Mouse (Mus musculus) midbrain, embryonic 15.5 days (tissue): ENCODE results near the gene Ccin. TPM values are rescaled to one million over a fixed set of nuclear protein-coding genes. Genes with fewer than 3 reads are reported as not detected.

ENCODE experiments used
- ATAC-seq: fragments of 200-750 bp; cut with Nextera tagmentation; replicated peaks from 2 replicates; pipeline ENCODE4 v1.8.0; 2017; ENCODE audit warnings: moderate TSS enrichment
- H3K27ac ChIP-seq: fragments of 300-500 bp; sonication (generic); 2 replicates; pipeline ENCODE4 v1.5.1; 2015; ENCODE audit warnings: mild to moderate bottlenecking, inconsistent platforms
- H3K27me3 ChIP-seq: fragments of 300-500 bp; sonication (generic); replicated peaks from 2 replicates; pipeline ENCODE4 v1.6.1; 2015; ENCODE audit warnings: inconsistent platforms
- H3K36me3 ChIP-seq: fragments of 300-500 bp; sonication (generic); replicated peaks from 2 replicates; pipeline ENCODE4 v1.6.1; 2015; ENCODE audit warnings: inconsistent platforms
- H3K4me1 ChIP-seq: fragments of 300-500 bp; sonication (generic); 2 replicates; pipeline ENCODE4 v1.6.1; 2015; ENCODE audit warnings: inconsistent platforms
- H3K4me2 ChIP-seq: fragments of 300-500 bp; sonication (generic); 2 replicates; pipeline ENCODE4 v1.6.1; 2015; ENCODE audit warnings: inconsistent platforms, mild to moderate bottlenecking, moderate library complexity
- H3K4me3 ChIP-seq: fragments of 300-500 bp; sonication (generic); 2 replicates; pipeline ENCODE4 v1.5.1; 2015; ENCODE audit warnings: mild to moderate bottlenecking, inconsistent platforms
- H3K9ac ChIP-seq: fragments of 300-500 bp; sonication (generic); 2 replicates; pipeline ENCODE4 v1.6.1; 2015; ENCODE audit warnings: mild to moderate bottlenecking, inconsistent platforms
- H3K9me3 ChIP-seq: fragments of 300-500 bp; sonication (generic); 2 replicates; pipeline ENCODE4 v1.6.1; 2016; ENCODE audit warnings: inconsistent platforms
- WGBS: fragments of 180-500 bp; shearing (Covaris S2); methylation state at CpG from one replicate; pipeline ENCODE4 v1.1.7; 2015; ENCODE audit warnings: mixed read lengths; 5-methylcytosine and 5-hydroxymethylcytosine counted together
- polyA plus RNA-seq: library from polyadenylated mRNA; unstranded; fragments of >200 nt; fragmentation: Nextera tagmentation; extraction: Ambion mirVana; gene quantifications from 2 replicates; pipeline ENCODE4 v1.2.1, GENCODE M21; 2015

The Ccin gene
- polyA plus RNA-seq: not detected in 2 replicates

DNA sequence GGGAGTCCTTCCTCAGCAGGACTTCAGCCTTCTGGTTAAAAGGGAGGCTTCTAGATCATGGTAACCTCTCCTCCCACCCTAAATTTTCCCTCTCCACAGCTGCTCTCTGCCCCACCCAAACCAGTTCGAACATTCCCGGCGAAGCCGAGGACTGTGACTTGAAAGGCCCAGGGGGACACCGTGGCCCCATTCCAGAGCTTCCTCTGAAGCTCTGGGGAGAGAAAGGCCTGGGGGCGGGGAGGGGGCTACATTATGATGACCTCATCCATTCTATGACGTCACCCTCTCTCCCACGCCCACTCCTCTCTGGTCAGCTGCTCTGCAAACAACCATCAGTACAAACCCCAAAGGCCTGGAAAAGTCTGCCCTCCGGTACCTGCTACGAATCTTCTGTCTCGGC is at the start of gene Ccin:
Gene Ccin (plus strand): TSS at position 303 of the 400 bp plus-strand sequence.
- ATAC-seq: no peak
- Histone ChIP-seq H3K4me3 (peak within 1 kb of the TSS; percentile 37), H3K9ac (peak within 1 kb of the TSS; percentile 46; the same call in 1 of the 2 replicates), H3K4me1 (peaks cover 13% of the 10 kb centered on the region), H3K4me2 (peak within 1 kb of the TSS; percentile 74), H3K36me3 (no peaks in the 10 kb centered on the region), H3K27ac (no peak within 1 kb of the TSS), H3K27me3 (0 out of 2 replicates have a peak, but pooled peaks cover 7% of the 10 kb centered on the region), H3K9me3 (no peaks in the 10 kb centered on the region)
- WGBS: 86% methylated on average over 11 of the region's 11 CpGs

DNA sequence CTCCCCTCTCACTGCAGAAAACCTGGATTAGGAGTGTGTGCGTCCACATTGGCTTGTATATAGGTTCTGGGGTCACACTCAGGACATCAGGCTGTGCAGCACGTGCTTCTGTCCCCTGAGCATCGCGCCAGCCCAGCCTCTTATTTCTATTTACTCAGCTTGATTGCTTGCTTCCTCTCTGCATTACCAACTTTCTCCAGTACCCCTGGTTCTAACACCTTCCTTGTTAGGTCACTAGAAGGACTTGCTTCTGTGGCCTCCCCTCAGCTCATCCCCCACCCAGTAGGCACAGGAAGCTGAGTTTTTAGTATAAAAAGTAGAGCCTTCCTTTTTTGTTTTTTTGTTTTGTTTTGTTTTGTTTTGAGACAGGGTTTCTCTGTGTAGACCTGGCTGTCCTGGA is 47.1 kb upstream of the Ccin start:
- no peaks in the 10 kb centered on the region for H3K9me3 ChIP-seq
- no peak overlapping the region for H3K9ac ChIP-seq
- no peak overlapping the region for H3K4me2 ChIP-seq
- H3K4me1 ChIP-seq: no peaks in the 10 kb centered on the region
- H3K27me3 ChIP-seq: no peaks in the 10 kb centered on the region
- no peak overlapping the region for H3K4me3 ChIP-seq
- WGBS: 82% methylated on average over 4 of the region's 4 CpGs
- H3K27ac ChIP-seq: no peak overlapping the region
- H3K36me3 ChIP-seq: peaks cover 24% of the 10 kb centered on the region
- no peak for ATAC-seq

DNA sequence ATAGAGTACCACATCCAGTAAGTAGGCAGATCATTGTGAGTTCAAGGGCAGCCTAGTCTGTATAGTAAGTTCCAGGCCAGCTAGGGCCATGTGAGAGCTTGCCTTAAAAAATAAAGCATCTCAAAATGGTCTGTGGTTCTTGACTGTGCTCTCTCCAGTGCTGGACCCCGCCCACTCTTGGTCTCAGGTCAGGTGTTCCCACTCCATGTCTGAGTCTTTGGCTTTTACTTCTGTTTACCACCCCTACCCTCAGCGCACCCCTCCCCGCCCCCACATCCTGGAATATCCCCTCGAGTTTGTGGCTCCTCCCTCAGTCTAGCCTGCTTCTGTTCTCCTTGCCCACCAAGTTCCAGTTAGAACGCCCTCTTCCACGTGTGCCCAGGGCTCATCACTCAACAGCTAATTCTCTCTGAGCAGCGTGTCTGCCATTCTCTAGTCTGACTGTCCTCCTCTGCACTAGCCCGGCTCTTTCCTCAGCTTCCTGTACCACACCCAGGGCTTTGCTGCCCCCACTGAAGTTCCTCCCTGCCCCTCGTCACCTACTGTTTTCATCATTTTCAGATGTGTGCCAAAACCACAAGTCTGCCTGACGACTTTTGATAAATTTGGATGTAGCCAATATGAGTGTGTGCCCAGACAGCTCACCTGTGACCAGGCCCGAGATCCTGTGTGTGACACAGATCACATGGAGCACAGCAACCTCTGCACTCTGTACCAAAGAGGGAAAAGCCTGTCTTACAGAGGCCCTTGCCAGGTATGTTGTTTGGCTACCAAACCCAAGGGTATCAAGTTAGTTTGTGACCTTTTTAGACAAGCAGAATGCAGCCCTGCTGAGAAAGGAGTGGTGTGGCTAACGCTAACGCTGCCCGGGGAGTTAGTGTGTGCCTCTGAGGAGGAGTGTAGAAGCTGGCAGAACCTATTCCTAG is 46.3 kb upstream of the Ccin start:
- no peaks in the 10 kb centered on the region for H3K27me3 ChIP-seq
- H3K27ac ChIP-seq: no peak overlapping the region
- no peak overlapping the region for H3K4me2 ChIP-seq
- no peak for ATAC-seq
- no peak overlapping the region for H3K4me3 ChIP-seq
- 83% methylated on average over 14 of the region's 14 CpGs for WGBS
- no peaks in the 10 kb centered on the region for H3K4me1 ChIP-seq
- H3K36me3 ChIP-seq: peaks cover 16% of the 10 kb centered on the region; the same call in 1 of the 2 replicates
- no peak overlapping the region for H3K9ac ChIP-seq
- no peaks in the 10 kb centered on the region for H3K9me3 ChIP-seq

DNA sequence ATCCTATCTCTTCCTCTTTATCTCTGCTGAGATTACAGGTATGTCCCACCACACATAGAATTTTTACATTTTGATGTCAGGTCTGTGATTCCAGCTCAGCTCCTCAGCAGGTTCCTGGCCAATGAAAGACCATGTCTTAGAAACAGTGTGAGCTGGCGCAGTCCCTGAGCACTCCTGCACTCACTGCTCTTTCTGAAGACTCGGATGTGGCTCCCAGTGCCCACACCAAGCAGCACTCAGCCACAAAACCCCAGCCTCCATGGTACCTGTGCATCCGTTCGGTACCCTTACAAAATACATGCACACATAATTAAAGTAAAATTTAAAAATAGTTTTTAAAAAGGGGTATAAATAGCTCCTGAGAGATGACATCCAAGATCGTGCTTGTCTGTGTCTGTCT is 42.0 kb upstream of the Ccin start:
- H3K4me2 ChIP-seq: no peak overlapping the region
- H3K27ac ChIP-seq: no peak overlapping the region
- peaks cover 21% of the 10 kb centered on the region; the same call in 1 of the 2 replicates for H3K36me3 ChIP-seq
- no peak overlapping the region for H3K9ac ChIP-seq
- H3K4me3 ChIP-seq: no peak overlapping the region
- no peaks in the 10 kb centered on the region for H3K27me3 ChIP-seq
- H3K4me1 ChIP-seq: no peaks in the 10 kb centered on the region
- H3K9me3 ChIP-seq: no peaks in the 10 kb centered on the region
- WGBS: 87% methylated on average over 5 of the region's 5 CpGs
- ATAC-seq: no peak

DNA sequence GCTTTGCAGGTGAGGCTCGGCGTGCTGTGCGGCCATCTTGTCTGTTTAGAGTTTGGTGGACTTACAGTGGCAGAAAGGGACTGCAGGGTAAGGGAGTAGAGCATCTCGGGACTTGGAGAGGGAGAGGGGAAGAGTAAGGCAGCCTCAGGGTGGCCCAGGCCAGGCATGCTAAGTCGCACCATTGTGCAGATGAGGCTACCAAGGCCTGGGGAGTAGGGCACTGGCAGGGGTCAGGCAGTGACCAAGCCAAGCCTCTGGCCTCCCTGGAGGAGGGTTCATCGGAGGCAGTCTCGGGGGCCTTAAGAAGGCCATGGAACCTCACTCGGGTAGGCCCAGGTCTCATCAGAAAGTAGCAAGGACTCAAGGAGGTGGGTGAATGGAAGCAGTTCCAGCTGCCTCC is 40.9 kb upstream of the Ccin start:
- no peak overlapping the region for H3K27ac ChIP-seq
- no peaks in the 10 kb centered on the region for H3K9me3 ChIP-seq
- no peak for ATAC-seq
- WGBS: 87% methylated on average over 8 of the region's 8 CpGs
- no peak overlapping the region for H3K4me3 ChIP-seq
- peaks cover 18% of the 10 kb centered on the region; the same call in 1 of the 2 replicates for H3K36me3 ChIP-seq
- H3K4me2 ChIP-seq: no peak overlapping the region
- no peaks in the 10 kb centered on the region for H3K4me1 ChIP-seq
- no peaks in the 10 kb centered on the region for H3K27me3 ChIP-seq
- H3K9ac ChIP-seq: no peak overlapping the region

DNA sequence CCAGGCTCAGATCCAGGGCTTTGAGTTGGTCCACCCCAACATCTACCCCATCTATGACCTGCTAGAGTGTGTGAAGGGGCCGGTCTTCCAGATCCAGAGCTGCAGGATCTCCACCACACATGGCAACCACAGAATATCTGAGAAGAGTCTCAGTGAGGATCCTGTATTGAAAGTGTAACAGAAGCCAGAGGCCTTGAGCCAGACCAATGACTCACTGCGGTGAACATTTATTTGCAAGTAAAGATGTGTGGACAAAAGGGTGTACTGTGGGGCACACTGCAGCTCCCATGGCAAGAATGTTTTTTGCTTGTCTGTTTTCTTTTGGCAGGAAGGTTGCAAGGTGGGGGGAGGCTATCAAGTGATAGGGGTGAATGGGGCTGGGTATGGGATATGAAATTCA is 35.7 kb upstream of the Ccin start:
- Histone ChIP-seq H3K27ac (no peak overlapping the region), H3K4me1 (no peaks in the 10 kb centered on the region), H3K4me3 (no peak overlapping the region), H3K9ac (no peak overlapping the region), H3K4me2 (no peak overlapping the region), H3K36me3 (peaks cover 7% of the 10 kb centered on the region; the same call in 1 of the 2 replicates), H3K9me3 (no peaks in the 10 kb centered on the region), H3K27me3 (no peaks in the 10 kb centered on the region)
- ATAC-seq: no peak
- WGBS: 96% methylated on average over 2 of the region's 2 CpGs

DNA sequence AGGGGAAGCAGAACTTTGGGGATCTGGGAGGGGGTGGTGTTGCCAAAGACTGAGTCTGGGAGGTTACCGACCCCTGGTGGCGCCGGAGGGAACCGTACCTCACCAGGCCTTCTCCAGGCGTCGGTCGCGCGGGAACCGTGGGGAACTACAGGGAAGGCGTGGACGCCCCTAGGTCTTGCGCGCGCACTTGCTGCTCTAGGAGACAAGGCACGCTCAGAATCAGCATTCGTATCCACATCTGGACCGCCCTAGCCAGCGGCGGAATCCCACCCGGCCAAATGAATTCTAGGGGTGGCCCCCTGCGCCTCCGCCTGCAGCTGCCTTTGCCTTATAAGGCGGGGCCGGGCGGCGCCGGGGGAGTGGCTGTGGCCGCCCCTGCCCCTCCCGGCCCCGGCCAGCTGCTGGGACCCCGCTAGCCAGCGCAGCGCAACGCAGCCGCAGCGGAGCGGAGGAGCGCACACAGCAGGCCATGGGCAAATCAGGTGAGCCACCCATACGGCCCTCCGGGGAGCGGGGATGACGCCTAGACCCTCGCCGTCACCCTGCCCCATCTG is 25.9 kb upstream of the Ccin start, which contains the start of gene Glipr2:
Gene Glipr2 (plus strand): TSS at position 110 of the 554 bp plus-strand sequence.
- no peaks in the 10 kb centered on the region for H3K36me3 ChIP-seq
- H3K27ac ChIP-seq: peak within 1 kb of the TSS; percentile 69
- no peaks in the 10 kb centered on the region for H3K9me3 ChIP-seq
- under 1% methylated on average over 45 of the region's 45 CpGs for WGBS
- H3K4me3 ChIP-seq: peak within 1 kb of the TSS; percentile 73
- H3K9ac ChIP-seq: peak within 1 kb of the TSS; percentile 74
- H3K4me2 ChIP-seq: peak within 1 kb of the TSS; percentile 98
- 0 out of 2 replicates have a peak, but pooled peaks cover 5% of the 10 kb centered on the region for H3K27me3 ChIP-seq
- peak; percentile 89 for ATAC-seq
- peaks cover 17% of the 10 kb centered on the region for H3K4me1 ChIP-seq

DNA sequence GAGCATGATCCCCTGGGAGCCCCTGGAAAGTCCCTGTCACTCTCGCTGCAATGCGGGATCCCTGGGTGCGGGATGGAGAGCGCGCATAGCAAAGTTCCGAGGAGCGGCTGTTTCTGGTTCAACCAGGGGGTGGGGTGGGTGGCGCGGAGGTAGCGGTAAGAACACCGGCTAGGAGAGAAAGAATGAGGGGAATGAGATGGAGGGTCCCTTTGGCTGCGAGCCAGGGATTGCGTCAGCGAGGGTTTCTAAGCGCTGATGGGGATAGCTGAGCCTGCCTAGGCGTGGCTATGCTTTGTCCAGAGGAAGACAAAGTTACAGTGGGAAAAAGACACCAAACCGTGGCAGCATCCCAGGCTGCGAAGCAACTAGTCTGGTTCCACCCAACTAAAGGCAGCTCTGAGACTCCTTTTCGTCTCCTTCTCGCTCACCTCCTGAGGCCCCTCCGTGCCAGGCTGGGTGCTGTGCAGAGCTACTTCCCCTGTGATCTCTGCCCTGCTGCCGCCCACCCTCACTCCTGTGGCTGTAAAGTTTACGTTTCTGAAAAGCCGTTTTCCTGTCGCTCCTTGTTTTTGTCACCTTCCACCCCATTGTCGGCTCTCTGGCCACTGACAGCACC is 25.3 kb upstream of the Ccin start:
- no peaks in the 10 kb centered on the region for H3K9me3 ChIP-seq
- H3K27me3 ChIP-seq: 0 out of 2 replicates have a peak, but pooled peaks cover 5% of the 10 kb centered on the region
- peak overlapping the region; percentile 98 for H3K4me2 ChIP-seq
- H3K36me3 ChIP-seq: no peaks in the 10 kb centered on the region
- peak overlapping the region; percentile 73 for H3K4me3 ChIP-seq
- peak; percentile 84 for ATAC-seq
- peak overlapping the region; percentile 69 for H3K27ac ChIP-seq
- under 1% methylated on average over 26 of the region's 26 CpGs for WGBS
- H3K9ac ChIP-seq: peak overlapping the region; percentile 74
- H3K4me1 ChIP-seq: peaks cover 17% of the 10 kb centered on the region

DNA sequence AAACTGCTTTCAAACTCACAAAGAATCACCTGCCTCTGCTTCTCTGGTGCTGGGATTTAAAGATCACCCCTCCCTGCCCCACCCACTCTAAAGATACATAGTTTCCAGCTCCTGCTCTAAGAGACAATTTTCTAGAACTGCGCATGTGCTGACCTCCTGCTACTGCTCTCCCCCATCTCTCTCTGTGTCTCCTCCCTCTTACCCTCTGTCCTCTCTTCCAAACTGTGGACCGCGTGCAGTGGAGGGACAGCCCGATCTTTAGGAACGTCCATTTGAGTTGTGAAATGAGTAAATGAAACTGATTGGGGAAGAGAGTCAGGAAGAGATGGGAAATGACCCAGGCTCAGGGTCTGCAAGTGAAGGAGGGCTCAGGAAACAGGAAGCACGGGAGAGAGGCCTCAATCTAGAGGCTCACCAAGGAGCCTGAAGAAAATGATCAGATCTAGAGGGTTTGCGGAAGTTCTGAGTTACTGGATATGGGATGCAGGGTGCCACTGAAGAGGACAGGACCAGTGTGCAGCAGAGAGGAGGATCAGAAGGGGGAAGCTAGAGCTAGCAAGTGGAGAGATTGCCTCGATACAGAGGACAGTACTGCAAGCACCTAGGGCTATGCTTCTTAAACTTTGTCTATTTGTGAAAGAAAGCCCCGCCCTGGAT is 23.6 kb upstream of the Ccin start:
- no peaks in the 10 kb centered on the region for H3K36me3 ChIP-seq
- H3K27me3 ChIP-seq: 0 out of 2 replicates have a peak, but pooled peaks cover 5% of the 10 kb centered on the region
- ATAC-seq: no peak
- no peaks in the 10 kb centered on the region for H3K9me3 ChIP-seq
- H3K9ac ChIP-seq: no peak overlapping the region
- H3K4me3 ChIP-seq: no peak overlapping the region
- H3K27ac ChIP-seq: no peak overlapping the region
- H3K4me2 ChIP-seq: 0 out of 2 replicates have a peak overlapping the region, but pooled peaks have one; percentile 5
- H3K4me1 ChIP-seq: peaks cover 17% of the 10 kb centered on the region
- 72% methylated on average over 9 of the region's 9 CpGs for WGBS

DNA sequence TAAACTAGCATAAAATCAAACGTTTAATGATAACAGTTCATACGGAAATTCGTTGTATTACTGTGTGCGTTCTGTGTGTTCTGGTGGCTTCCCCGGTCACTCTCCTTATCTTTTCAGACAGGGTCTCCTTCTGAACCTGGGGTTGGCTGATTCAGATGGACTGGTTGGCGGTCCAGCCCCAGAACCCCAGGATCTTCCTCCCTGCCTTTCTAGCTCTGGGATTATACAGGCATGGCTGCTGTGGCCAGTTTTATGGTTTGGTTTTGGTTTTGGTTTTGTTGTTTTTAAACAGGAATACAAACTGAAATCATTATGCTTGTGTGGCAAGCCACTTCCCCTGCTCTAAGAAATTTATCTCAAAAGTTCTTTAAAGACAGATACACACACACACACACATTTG is 23.1 kb upstream of the Ccin start:
- peaks cover 17% of the 10 kb centered on the region for H3K4me1 ChIP-seq
- no peak overlapping the region for H3K9ac ChIP-seq
- no peak overlapping the region for H3K27ac ChIP-seq
- no peaks in the 10 kb centered on the region for H3K9me3 ChIP-seq
- H3K36me3 ChIP-seq: no peaks in the 10 kb centered on the region
- no peak for ATAC-seq
- no peak overlapping the region for H3K4me2 ChIP-seq
- H3K27me3 ChIP-seq: 0 out of 2 replicates have a peak, but pooled peaks cover 5% of the 10 kb centered on the region
- H3K4me3 ChIP-seq: no peak overlapping the region
- 87% methylated on average over 6 of the region's 6 CpGs for WGBS

DNA sequence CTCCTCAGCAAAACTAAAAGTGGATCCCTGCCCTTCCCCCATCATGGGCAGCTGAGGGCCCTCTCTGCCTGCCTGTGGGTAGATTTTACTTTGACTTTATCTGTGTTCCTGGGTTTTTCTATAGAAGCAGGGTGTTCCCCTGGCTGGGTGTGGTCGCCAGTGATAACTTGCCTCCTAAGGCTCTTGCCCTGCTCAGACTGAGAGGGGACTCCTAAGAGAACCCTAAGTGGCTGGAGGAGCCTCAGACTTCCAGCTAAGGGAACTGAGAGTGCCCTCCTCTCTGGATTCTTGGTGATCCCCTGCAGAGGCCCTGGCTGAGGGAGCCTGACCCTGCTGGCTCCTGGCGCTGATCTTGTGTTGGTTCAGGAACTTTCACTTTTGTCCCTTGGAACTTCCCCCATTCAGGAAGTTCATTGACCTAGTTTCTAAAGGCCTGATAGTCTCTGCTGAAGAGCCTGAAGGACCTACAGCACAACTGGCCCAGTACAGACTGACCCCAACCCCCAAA is 18.9 kb upstream of the Ccin start:
- 0 out of 2 replicates have a peak, but pooled peaks cover 5% of the 10 kb centered on the region for H3K27me3 ChIP-seq
- no peak overlapping the region for H3K9ac ChIP-seq
- no peak overlapping the region for H3K4me2 ChIP-seq
- no peaks in the 10 kb centered on the region for H3K36me3 ChIP-seq
- H3K9me3 ChIP-seq: no peaks in the 10 kb centered on the region
- no peak overlapping the region for H3K4me3 ChIP-seq
- peaks cover 10% of the 10 kb centered on the region for H3K4me1 ChIP-seq
- 46% methylated on average over 2 of the region's 2 CpGs for WGBS
- ATAC-seq: no peak
- no peak overlapping the region for H3K27ac ChIP-seq
